Mouse (Mus musculus): Measurements from ENCODE around the gene Tmem9b. TPM values are rescaled to one million over a fixed set of nuclear protein-coding genes. Genes with fewer than 3 reads are reported as not detected.

Tmem9b gene
- total and polyA plus RNA-seq, 3 experiments: 25.6 to 40.3 (median 26.6) TPM

- Histone ChIP-seq H3K4me3 (replicated peaks in 1 of 3; ENCODE audit: low read depth in 2 of 3, low read length in 2 of 3, poor library complexity in 1 of 3) (no peak overlapping the region), H3K4me1 (ENCODE audit: control insufficient read depth in 1 of 2, insufficient read depth in 2 of 2) (peaks cover 2 to 11% of the 10 kb centered on the region in 2 experiments; a peak in 3 of 4 replicates), H3K36me3 (replicated peaks in 1 of 2; ENCODE audit: control insufficient read depth in 1 of 2, insufficient read depth in 1 of 2, low read length in 1 of 2) (peaks cover 25 to 46% of the 10 kb centered on the region in 2 experiments), H3K9me3 (replicated peaks; ENCODE audit: low read length) (no peaks in the 10 kb centered on the region), H3K79me2 (replicated peaks; ENCODE audit: control insufficient read depth, extremely low read depth, insufficient read depth, poor library complexity, severe bottlenecking) (no peaks in the 10 kb centered on the region), H3K4me2 (ENCODE audit: insufficient read depth, low read depth, poor library complexity, severe bottlenecking) (no peak overlapping the region), H3K27ac (ENCODE audit: insufficient read depth, low read depth) (no peak overlapping the region), H3K9ac (ENCODE audit: insufficient read depth, low read depth) (no peak overlapping the region), H3K27me3 (replicated peaks) (no peaks in the 10 kb centered on the region)
- in situ Hi-C loops (cut with MboI; ENCODE audit: low pct_ligation_motif_present, low pct_unique_long_range_greater_than_20kb, low sequenced_read_pairs): no loop called here
- dilution Hi-C loops (cut with MboI; ENCODE audit: extremely low pct_ligation_motif_present, extremely low pct_unique_long_range_greater_than_20kb, low sequenced_read_pairs): no loop called here
- TF ChIP-seq CTCF (conservative IDR thresholded peaks at IDR 0.05 in 1 of 2, IDR thresholded peaks at IDR 0.05 in 1 of 2; ENCODE audit: low read depth in 2 of 2, low read length in 2 of 2) (peak in 1 of 2 experiments; percentile 10; a peak in 2 of 4 replicates), TBP (conservative IDR thresholded peaks at IDR 0.05; ENCODE audit: low read depth, low read length) (no peak)
- no peak for DNase-seq (ENCODE audit: extremely low read depth)
These were observed 4.9 kb downstream of the Tmem9b start for GRCm38 (mm10) chr7:109747747-109748146.

DNA sequence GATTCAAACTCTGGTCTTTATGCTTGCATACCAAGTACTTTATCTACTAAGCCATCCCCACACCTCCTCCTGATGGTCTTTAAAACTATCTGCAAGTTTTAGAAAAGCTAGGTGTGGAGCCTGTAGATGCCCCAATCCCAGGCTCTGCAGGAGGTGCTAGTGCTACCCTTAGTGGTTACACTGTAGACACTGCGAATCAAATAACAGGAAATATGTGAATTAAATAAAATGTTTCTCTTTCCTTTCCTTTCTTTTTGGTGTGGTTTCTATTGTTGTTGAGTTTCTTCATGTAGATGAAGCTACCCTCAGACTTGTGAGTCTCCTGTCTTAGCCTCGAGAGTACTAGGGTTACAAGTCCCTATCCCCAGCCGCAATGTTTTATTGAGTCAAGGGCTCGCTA lies 11.0 kb downstream of the Tmem9b start:
- Histone ChIP-seq H3K27ac (ENCODE audit: insufficient read depth, low read depth) (no peak overlapping the region), H3K4me2 (ENCODE audit: insufficient read depth, low read depth, poor library complexity, severe bottlenecking) (no peak overlapping the region), H3K4me1 (ENCODE audit: control insufficient read depth in 1 of 2, insufficient read depth in 2 of 2) (no peaks in the 10 kb centered on the region), H3K79me2 (replicated peaks; ENCODE audit: control insufficient read depth, extremely low read depth, insufficient read depth, poor library complexity, severe bottlenecking) (no peaks in the 10 kb centered on the region), H3K36me3 (replicated peaks in 1 of 2; ENCODE audit: control insufficient read depth in 1 of 2, insufficient read depth in 1 of 2, low read length in 1 of 2) (peaks cover 49 to 81% of the 10 kb centered on the region in 2 experiments), H3K9ac (ENCODE audit: insufficient read depth, low read depth) (no peak overlapping the region), H3K4me3 (replicated peaks in 1 of 3; ENCODE audit: low read depth in 2 of 3, low read length in 2 of 3, poor library complexity in 1 of 3) (no peak overlapping the region), H3K27me3 (replicated peaks) (no peaks in the 10 kb centered on the region), H3K9me3 (replicated peaks; ENCODE audit: low read length) (no peaks in the 10 kb centered on the region)
- no peak for DNase-seq (ENCODE audit: extremely low read depth)
- TF ChIP-seq KAT2A (IDR thresholded peaks at IDR 0.05; ENCODE audit: insufficient replicate concordance, low read length) (no peak), ETS1 (conservative IDR thresholded peaks at IDR 0.05; ENCODE audit: low read depth, low read length) (no peak), USF1 (IDR thresholded peaks at IDR 0.05; ENCODE audit: low read depth, low read length) (no peak), USF2 (conservative IDR thresholded peaks at IDR 0.05; ENCODE audit: low read depth, low read length) (no peak), PAX5 (IDR thresholded peaks at IDR 0.05; ENCODE audit: low read length) (no peak), JUND (conservative IDR thresholded peaks at IDR 0.05; ENCODE audit: low read depth, low read length) (no peak), RAD21 (IDR thresholded peaks at IDR 0.05; ENCODE audit: low read depth, low read length) (no peak), CHD2 (IDR thresholded peaks at IDR 0.05; ENCODE audit: low read length) (no peak), MXI1 (IDR thresholded peaks at IDR 0.05; ENCODE audit: low read depth, low read length) (no peak), E2F4 (IDR thresholded peaks at IDR 0.05; ENCODE audit: insufficient replicate concordance, low read depth, low read length) (no peak)
- dilution Hi-C loops (cut with MboI; ENCODE audit: extremely low pct_ligation_motif_present, extremely low pct_unique_long_range_greater_than_20kb, low sequenced_read_pairs): no loop called here
- in situ Hi-C loops (cut with MboI; ENCODE audit: low pct_ligation_motif_present, low pct_unique_long_range_greater_than_20kb, low sequenced_read_pairs): no loop called here

DNA sequence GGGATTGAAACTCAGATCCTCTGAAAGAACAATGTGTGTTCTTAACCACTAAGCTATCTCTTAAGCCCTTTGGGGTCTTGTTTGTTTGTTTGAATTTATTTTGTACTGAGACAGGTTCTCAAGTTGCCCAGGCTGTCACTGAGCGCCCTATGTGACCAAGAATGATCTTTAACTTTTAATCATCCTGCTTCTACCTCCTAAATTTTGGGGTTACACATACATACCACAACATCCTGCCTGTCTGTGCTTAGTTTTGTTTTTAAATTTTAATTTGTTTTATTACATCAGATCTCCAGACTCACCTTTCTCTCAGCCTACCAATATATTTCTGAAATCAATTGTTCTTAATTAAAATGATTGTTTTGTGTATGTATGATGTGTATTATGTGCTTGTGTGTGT lies 11.6 kb downstream of the Tmem9b start:
- Histone ChIP-seq H3K4me1 (ENCODE audit: control insufficient read depth in 1 of 2, insufficient read depth in 2 of 2) (no peaks in the 10 kb centered on the region), H3K27ac (ENCODE audit: insufficient read depth, low read depth) (no peak overlapping the region), H3K9me3 (replicated peaks; ENCODE audit: low read length) (no peaks in the 10 kb centered on the region), H3K4me2 (ENCODE audit: insufficient read depth, low read depth, poor library complexity, severe bottlenecking) (no peak overlapping the region), H3K36me3 (replicated peaks in 1 of 2; ENCODE audit: control insufficient read depth in 1 of 2, insufficient read depth in 1 of 2, low read length in 1 of 2) (peaks cover 50 to 83% of the 10 kb centered on the region in 2 experiments), H3K4me3 (replicated peaks in 1 of 3; ENCODE audit: low read depth in 2 of 3, low read length in 2 of 3, poor library complexity in 1 of 3) (no peak overlapping the region), H3K27me3 (replicated peaks) (no peaks in the 10 kb centered on the region), H3K9ac (ENCODE audit: insufficient read depth, low read depth) (no peak overlapping the region), H3K79me2 (replicated peaks; ENCODE audit: control insufficient read depth, extremely low read depth, insufficient read depth, poor library complexity, severe bottlenecking) (no peaks in the 10 kb centered on the region)
- no peak for DNase-seq (ENCODE audit: extremely low read depth)
- dilution Hi-C loops (cut with MboI; ENCODE audit: extremely low pct_ligation_motif_present, extremely low pct_unique_long_range_greater_than_20kb, low sequenced_read_pairs) (no loop called here), in situ Hi-C loops (cut with MboI; ENCODE audit: low pct_ligation_motif_present, low pct_unique_long_range_greater_than_20kb, low sequenced_read_pairs) (no loop called here)
- TF ChIP-seq CHD1 (IDR thresholded peaks at IDR 0.05; ENCODE audit: low read depth, low read length) (no peak), POLR2A (IDR thresholded peaks at IDR 0.05; ENCODE audit: low read depth, low read length) (no peak), TCF12 (IDR thresholded peaks at IDR 0.05; ENCODE audit: low read depth, low read length) (no peak), USF2 (conservative IDR thresholded peaks at IDR 0.05; ENCODE audit: low read depth, low read length) (no peak), JUND (conservative IDR thresholded peaks at IDR 0.05; ENCODE audit: low read depth, low read length) (no peak), NELFE (IDR thresholded peaks at IDR 0.05; ENCODE audit: low read depth, low read length) (no peak), RCOR1 (conservative IDR thresholded peaks at IDR 0.05; ENCODE audit: low read depth, low read length) (no peak), UBTF (IDR thresholded peaks at IDR 0.05; ENCODE audit: low read depth, low read length) (no peak), PAX5 (IDR thresholded peaks at IDR 0.05; ENCODE audit: low read length) (no peak), CHD2 (IDR thresholded peaks at IDR 0.05; ENCODE audit: low read length) (no peak), MXI1 (IDR thresholded peaks at IDR 0.05; ENCODE audit: low read depth, low read length) (no peak), SIN3A (IDR thresholded peaks at IDR 0.05; ENCODE audit: low read length) (no peak), EP300 (IDR thresholded peaks at IDR 0.05; ENCODE audit: low read length) (no peak), SMC3 (IDR thresholded peaks at IDR 0.05; ENCODE audit: low read depth, low read length) (no peak), MAFK (IDR thresholded peaks at IDR 0.05; ENCODE audit: insufficient replicate concordance, low read length) (no peak), IRF4 (IDR thresholded peaks at IDR 0.05; ENCODE audit: low read depth, low read length) (no peak), JUN (IDR thresholded peaks at IDR 0.05; ENCODE audit: insufficient read depth, low read depth, low read length) (no peak), TBP (conservative IDR thresholded peaks at IDR 0.05; ENCODE audit: low read depth, low read length) (no peak)
